Mouse (Mus musculus) kidney, postnatal 0 days (tissue): ENCODE data around the gene 4930512M02Rik. TPM values are rescaled to one million over a fixed set of nuclear protein-coding genes. Genes with fewer than 3 reads are reported as not detected.

ENCODE experiments used
- ATAC-seq: fragments of 200-750 bp; cut with Nextera tagmentation; replicated peaks from 2 replicates; pipeline ENCODE4 v1.8.0; 2017; ENCODE audit warnings: low read depth, moderate number of reproducible peaks, moderate TSS enrichment, moderate library complexity; ENCODE audit not compliant: low FRiP score
- DNase-seq: peaks from one replicate; pipeline ENCODE4 v3.0.0-alpha.2; 2016; ENCODE audit warnings: low spot score
- H3K27ac ChIP-seq: fragments of 300-500 bp; sonication (generic); 2 replicates; pipeline ENCODE4 v1.5.1; 2014; ENCODE audit warnings: mild to moderate bottlenecking
- H3K27me3 ChIP-seq: fragments of 300-500 bp; sonication (generic); 2 replicates; pipeline ENCODE4 v1.6.1; 2014; ENCODE audit warnings: low read length, mixed read lengths; ENCODE audit not compliant: insufficient read depth
- H3K36me3 ChIP-seq: fragments of 300-500 bp; sonication (generic); 2 replicates; pipeline ENCODE4 v1.6.1; 2014; ENCODE audit warnings: low read length, mixed read lengths; ENCODE audit not compliant: insufficient read depth
- H3K4me1 ChIP-seq: fragments of 300-500 bp; sonication (generic); replicated peaks from 2 replicates; pipeline ENCODE4 v1.6.1; 2014; ENCODE audit warnings: antibody characterized with exemption, low read length, mixed read lengths; ENCODE audit not compliant: insufficient read depth
- H3K4me2 ChIP-seq: fragments of 300-500 bp; sonication (generic); 2 replicates; pipeline ENCODE4 v1.6.1; 2014; ENCODE audit warnings: mild to moderate bottlenecking, low read length, moderate library complexity, mixed read lengths
- H3K4me3 ChIP-seq: fragments of 300-500 bp; sonication (generic); replicated peaks from 2 replicates; pipeline ENCODE4 v1.5.1; 2014; ENCODE audit warnings: low read depth, low read length
- H3K9ac ChIP-seq: fragments of 300-500 bp; sonication (generic); 2 replicates; pipeline ENCODE4 v1.6.1; 2014; ENCODE audit warnings: low read depth, low read length
- H3K9me3 ChIP-seq: fragments of 300-500 bp; sonication (generic); replicated peaks from 2 replicates; pipeline ENCODE4 v1.6.1; 2016; ENCODE audit warnings: low read length, inconsistent platforms, mixed read lengths
- CTCF ChIP-seq: IDR thresholded peaks from 2 replicates; pipeline ENCODE4 v1.5.1; 2016; ENCODE audit warnings: antibody characterized with exemption, low read depth, mild to moderate bottlenecking, moderate library complexity
- WGBS: fragments of 180-500 bp; shearing (Covaris S2); extraction: QIAGEN DNeasy Blood & Tissue Kit; methylation state at CpG from one replicate; pipeline ENCODE4 v1.1.7; 2014; 5-methylcytosine and 5-hydroxymethylcytosine counted together
- polyA plus RNA-seq: library from polyadenylated mRNA; unstranded; fragments of >200 nt; fragmentation: Nextera tagmentation; extraction: Ambion mirVana; gene quantifications from 2 replicates; pipeline ENCODE4 v1.2.1, GENCODE M21; 2015

The 4930512M02Rik gene
- polyA plus RNA-seq, 1 experiment from 2014 or later = not detected

GRCm38 (mm10) chr11:11624073-11624705 is 3.4 kb downstream of the 4930512M02Rik start:
- 56% methylated on average over 4 of the region's 4 CpGs for WGBS
- no peak for ATAC-seq
- no peaks in the 10 kb centered on the region for H3K36me3 ChIP-seq
- H3K27ac ChIP-seq = no peak overlapping the region
- no peak overlapping the region for H3K4me3 ChIP-seq
- no peak overlapping the region for H3K4me2 ChIP-seq
- no peaks in the 10 kb centered on the region for H3K9me3 ChIP-seq
- no peak for TF ChIP-seq CTCF
- DNase-seq = no peak
- no peaks in the 10 kb centered on the region for H3K27me3 ChIP-seq
- no peak overlapping the region for H3K9ac ChIP-seq
- H3K4me1 ChIP-seq = no peaks in the 10 kb centered on the region

GRCm38 (mm10) chr11:11609243-11609642 is 18.4 kb downstream of the 4930512M02Rik start:
- Histone ChIP-seq H3K9ac (no peak overlapping the region), H3K4me1 (no peaks in the 10 kb centered on the region), H3K27ac (no peak overlapping the region), H3K36me3 (no peaks in the 10 kb centered on the region), H3K4me3 (no peak overlapping the region), H3K4me2 (no peak overlapping the region), H3K9me3 (no peaks in the 10 kb centered on the region), H3K27me3 (no peaks in the 10 kb centered on the region)
- 88% methylated on average over 2 of the region's 2 CpGs for WGBS
- no peak for TF ChIP-seq CTCF
- DNase-seq = no peak
- no peak for ATAC-seq

GRCm38 (mm10) chr11:11587327-11587726 is 40.3 kb downstream of the 4930512M02Rik start:
- TF ChIP-seq CTCF = no peak
- Histone ChIP-seq H3K36me3 (no peaks in the 10 kb centered on the region), H3K27me3 (no peaks in the 10 kb centered on the region), H3K4me1 (no peaks in the 10 kb centered on the region), H3K4me2 (no peak overlapping the region), H3K9me3 (no peaks in the 10 kb centered on the region), H3K9ac (no peak overlapping the region), H3K27ac (no peak overlapping the region), H3K4me3 (no peak overlapping the region)
- ATAC-seq = no peak
- DNase-seq = no peak
- 57% methylated on average over 2 of the region's 2 CpGs for WGBS

DNA sequence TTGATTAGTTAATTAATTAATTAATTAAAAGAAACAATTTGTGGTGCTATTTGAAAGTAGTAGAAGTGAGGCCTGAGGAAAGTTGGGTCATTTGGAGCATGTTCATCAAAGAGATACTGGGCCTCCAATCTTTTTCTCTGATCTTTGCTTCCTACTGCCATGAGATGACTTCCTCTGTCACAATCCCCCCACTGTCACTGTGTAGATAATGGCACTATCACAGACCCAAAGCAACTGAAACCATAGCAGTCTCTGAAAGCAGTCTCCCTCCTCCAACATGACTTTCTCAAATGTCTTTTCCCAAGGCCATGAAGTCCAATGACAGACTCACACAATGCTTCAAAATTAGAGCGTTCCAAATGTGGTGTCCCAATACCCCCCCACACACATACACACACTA is 41.2 kb downstream of the 4930512M02Rik start:
- Histone ChIP-seq H3K4me3 (no peak overlapping the region), H3K9me3 (no peaks in the 10 kb centered on the region), H3K4me1 (no peaks in the 10 kb centered on the region), H3K36me3 (no peaks in the 10 kb centered on the region), H3K9ac (no peak overlapping the region), H3K4me2 (no peak overlapping the region), H3K27ac (no peak overlapping the region), H3K27me3 (no peaks in the 10 kb centered on the region)
- DNase-seq (no peak), ATAC-seq (no peak)
- no peak for TF ChIP-seq CTCF
- 100% methylated on average over 1 of the region's 1 CpGs for WGBS

DNA sequence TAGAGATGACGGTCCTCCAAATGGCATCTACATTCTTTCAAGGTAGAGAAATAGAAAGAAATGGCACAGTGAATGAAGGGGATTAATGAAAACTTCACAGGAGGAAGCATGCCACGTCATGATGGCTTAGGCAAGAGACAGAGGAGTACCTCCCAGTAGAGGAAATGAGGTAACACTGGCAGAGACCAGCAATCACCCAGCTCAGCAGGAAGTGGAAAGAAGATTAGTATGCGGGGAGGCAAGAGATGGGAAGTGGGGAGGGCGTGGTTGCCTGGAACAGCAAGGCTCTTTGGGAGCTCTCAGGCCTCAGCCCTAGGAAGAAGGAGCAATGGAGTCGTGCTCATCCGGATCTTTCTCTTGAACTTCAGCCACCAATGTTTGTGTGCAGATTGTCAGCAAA is 53.9 kb downstream of the 4930512M02Rik start:
- no peak for TF ChIP-seq CTCF
- DNase-seq (no peak), ATAC-seq (no peak)
- no peak overlapping the region for H3K4me2 ChIP-seq
- no peaks in the 10 kb centered on the region for H3K36me3 ChIP-seq
- H3K27ac ChIP-seq = no peak overlapping the region
- no peaks in the 10 kb centered on the region for H3K4me1 ChIP-seq
- 73% methylated on average over 6 of the region's 6 CpGs for WGBS
- no peaks in the 10 kb centered on the region for H3K9me3 ChIP-seq
- no peak overlapping the region for H3K9ac ChIP-seq
- no peak overlapping the region for H3K4me3 ChIP-seq
- H3K27me3 ChIP-seq = no peaks in the 10 kb centered on the region

- H3K4me2 ChIP-seq = no peak overlapping the region
- no peak for ATAC-seq
These were observed 56.9 kb downstream of the 4930512M02Rik start for GRCm38 (mm10) chr11:11570747-11571146.

DNA sequence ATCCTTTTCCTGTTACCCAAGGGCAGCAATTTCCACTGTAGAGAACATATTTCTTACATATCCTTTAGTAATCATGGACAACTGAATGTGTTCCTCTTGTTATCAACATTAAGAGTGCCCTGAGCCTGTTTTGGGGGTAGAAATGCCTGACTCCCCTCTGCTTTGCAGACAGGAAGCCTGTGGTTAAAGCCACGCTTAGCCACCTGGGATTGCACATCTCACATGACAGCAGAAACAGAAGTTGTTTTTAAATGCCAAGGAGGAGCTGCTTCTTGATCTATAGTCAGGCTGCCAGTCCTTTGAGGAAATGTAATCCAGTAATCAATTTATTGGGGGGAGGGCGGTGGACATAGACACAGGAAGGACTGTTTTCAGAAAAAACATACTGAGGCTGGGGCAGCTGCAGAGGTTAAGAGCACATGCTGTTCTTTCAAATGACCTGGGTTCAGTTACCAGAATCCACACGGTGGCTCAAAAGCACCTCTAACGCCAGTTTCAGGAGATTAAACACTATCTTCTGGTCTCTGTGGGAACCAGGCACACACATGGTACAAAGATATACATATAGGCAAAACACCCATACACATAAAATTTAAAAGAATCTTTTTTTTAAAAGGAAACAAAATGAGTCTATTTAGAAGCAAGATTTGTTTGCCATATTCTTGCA is 58.0 kb downstream of the 4930512M02Rik start:
- H3K4me1 ChIP-seq = no peaks in the 10 kb centered on the region
- no peak overlapping the region for H3K4me2 ChIP-seq
- no peak overlapping the region for H3K9ac ChIP-seq
- H3K4me3 ChIP-seq = no peak overlapping the region
- no peak for TF ChIP-seq CTCF
- ATAC-seq (no peak), DNase-seq (no peak)
- no peaks in the 10 kb centered on the region for H3K9me3 ChIP-seq
- 15% methylated on average over 4 of the region's 4 CpGs for WGBS
- H3K36me3 ChIP-seq = no peaks in the 10 kb centered on the region
- no peaks in the 10 kb centered on the region for H3K27me3 ChIP-seq
- no peak overlapping the region for H3K27ac ChIP-seq

More at GRCm38 (mm10) chr11:11570747-11571146, 56.9 kb downstream of the 4930512M02Rik start:
- H3K9me3 ChIP-seq = no peaks in the 10 kb centered on the region
- no peak overlapping the region for H3K4me3 ChIP-seq
- H3K27me3 ChIP-seq = no peaks in the 10 kb centered on the region
- no peaks in the 10 kb centered on the region for H3K4me1 ChIP-seq
- no peak overlapping the region for H3K27ac ChIP-seq
- no peak for DNase-seq
- no peak overlapping the region for H3K9ac ChIP-seq
- no peak for TF ChIP-seq CTCF
- no peaks in the 10 kb centered on the region for H3K36me3 ChIP-seq
